Mouse (Mus musculus): ENCODE results near the gene Gm20532. TPM values are rescaled to one million over a fixed set of nuclear protein-coding genes. Genes with fewer than 3 reads are reported as not detected.

The Gm20532 gene
- polyA plus RNA-seq, 1 experiment from 2014 or later, result not detected

DNA sequence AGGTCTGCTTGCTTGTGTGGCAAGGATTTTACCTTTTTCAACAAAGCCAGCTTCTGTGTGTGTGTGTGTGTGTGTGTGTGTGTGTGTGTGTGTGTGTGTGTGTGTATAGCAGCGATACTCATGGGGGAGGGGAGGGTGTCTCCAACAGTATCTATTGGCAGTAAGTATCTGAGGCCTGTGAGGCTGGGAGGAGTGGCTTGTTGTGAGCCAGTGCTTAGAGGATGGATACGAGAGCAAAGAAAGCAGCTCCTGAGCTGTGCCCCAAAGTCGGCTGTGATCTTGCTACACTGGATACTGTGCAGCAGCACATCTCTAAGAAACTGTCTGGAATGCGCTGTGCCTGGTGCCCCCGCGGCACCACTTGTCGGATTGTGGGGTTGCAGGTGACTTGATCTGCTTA, 31.5 kb downstream of the Gm20532 start:
- Histone ChIP-seq H3K4me3 (ENCODE audit: control insufficient read depth in 1 of 2, insufficient read depth in 1 of 2, low read depth in 1 of 2, low read length in 2 of 2) (no peak overlapping the region), H3K9me3 (ENCODE audit: control insufficient read depth, low read length) (no peaks in the 10 kb centered on the region), H3K4me2 (ENCODE audit: low read length) (no peak overlapping the region), H3K36me3 (ENCODE audit: control insufficient read depth, insufficient read depth, low read length) (no peaks in the 10 kb centered on the region), H3K27me3 (ENCODE audit: control insufficient read depth, insufficient read depth, low read length) (no peaks in the 10 kb centered on the region), H3K9ac (ENCODE audit: low read length) (no peak overlapping the region), H3K4me1 (ENCODE audit: control insufficient read depth in 2 of 2, insufficient read depth in 2 of 2, low read length in 2 of 2) (peaks cover 0 to 2% of the 10 kb centered on the region in 2 experiments; a peak in 2 of 4 replicates), H3K27ac (replicated peaks in 1 of 2; ENCODE audit: control insufficient read depth in 1 of 2, insufficient read depth in 1 of 2, low read depth in 2 of 2, low read length in 2 of 2) (no peak overlapping the region)
- 48% methylated on average over 7 of the region's 7 CpGs for WGBS
- ATAC-seq (ENCODE audit: insufficient number of reproducible peaks, insufficient read depth, low FRiP score, low read depth), result no peak

DNA sequence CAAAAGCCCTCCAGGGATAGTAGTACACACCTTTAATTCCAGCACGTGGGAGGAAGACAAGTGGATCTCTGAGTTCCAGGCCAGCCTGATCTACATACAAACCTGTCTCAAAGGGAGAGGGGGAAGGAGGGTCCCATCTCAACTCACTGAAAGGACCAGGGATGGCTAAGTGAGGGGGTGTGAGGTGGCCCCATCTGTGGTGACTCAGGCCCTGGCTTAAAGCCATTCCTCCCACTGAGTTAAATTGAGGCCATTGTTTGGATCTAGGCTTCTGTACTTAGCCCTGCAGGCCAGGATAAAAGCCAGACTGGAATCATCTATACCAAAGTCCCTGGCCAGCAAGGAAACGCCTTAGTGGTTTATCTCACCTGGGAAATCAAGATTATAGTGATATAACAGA, 34.8 kb downstream of the Gm20532 start:
- Histone ChIP-seq H3K27me3 (ENCODE audit: control insufficient read depth, insufficient read depth, low read length) (no peaks in the 10 kb centered on the region), H3K4me2 (ENCODE audit: low read length) (no peak overlapping the region), H3K36me3 (ENCODE audit: control insufficient read depth, insufficient read depth, low read length) (no peaks in the 10 kb centered on the region), H3K9me3 (ENCODE audit: control insufficient read depth, low read length) (no peaks in the 10 kb centered on the region), H3K4me3 (ENCODE audit: control insufficient read depth in 1 of 2, insufficient read depth in 1 of 2, low read depth in 1 of 2, low read length in 2 of 2) (no peak overlapping the region), H3K9ac (ENCODE audit: low read length) (no peak overlapping the region), H3K4me1 (ENCODE audit: control insufficient read depth in 2 of 2, insufficient read depth in 2 of 2, low read length in 2 of 2) (peaks cover 0 to 2% of the 10 kb centered on the region in 2 experiments; a peak in 2 of 4 replicates), H3K27ac (replicated peaks in 1 of 2; ENCODE audit: control insufficient read depth in 1 of 2, insufficient read depth in 1 of 2, low read depth in 2 of 2, low read length in 2 of 2) (no peak overlapping the region)
- WGBS, result 33% methylated on average over 2 of the region's 2 CpGs
- ATAC-seq (ENCODE audit: insufficient number of reproducible peaks, insufficient read depth, low FRiP score, low read depth), result no peak

DNA sequence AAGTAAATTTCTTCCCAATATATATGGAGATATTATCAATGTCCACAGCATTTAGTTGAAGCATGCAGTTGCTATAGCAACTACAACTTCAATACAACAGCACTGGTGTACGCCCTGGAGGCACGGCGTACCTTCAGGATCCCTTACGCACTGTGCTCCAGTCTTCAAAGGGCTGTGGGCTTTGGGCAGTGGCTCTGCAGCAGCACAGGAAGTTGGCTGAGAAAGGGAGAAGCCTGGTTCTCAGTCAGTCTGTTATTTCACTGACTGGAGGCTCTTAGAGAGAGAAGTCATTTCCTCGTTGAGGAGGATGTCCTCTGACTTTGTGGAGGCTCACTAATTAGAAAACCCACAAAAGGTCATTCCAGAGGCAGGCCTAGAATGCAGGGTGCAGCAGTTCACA, 36.5 kb downstream of the Gm20532 start:
- WGBS, result 61% methylated on average over 5 of the region's 5 CpGs
- ATAC-seq (ENCODE audit: insufficient number of reproducible peaks, insufficient read depth, low FRiP score, low read depth), result no peak
- no peaks in the 10 kb centered on the region for H3K27me3 ChIP-seq (ENCODE audit: control insufficient read depth, insufficient read depth, low read length)
- H3K36me3 ChIP-seq (ENCODE audit: control insufficient read depth, insufficient read depth, low read length), result no peaks in the 10 kb centered on the region
- no peak overlapping the region for H3K27ac ChIP-seq (replicated peaks in 1 of 2; ENCODE audit: control insufficient read depth in 1 of 2, insufficient read depth in 1 of 2, low read depth in 2 of 2, low read length in 2 of 2)
- no peak overlapping the region for H3K4me3 ChIP-seq (ENCODE audit: control insufficient read depth in 1 of 2, insufficient read depth in 1 of 2, low read depth in 1 of 2, low read length in 2 of 2)
- peaks cover 1 to 4% of the 10 kb centered on the region in 2 experiments; a peak in 2 of 4 replicates for H3K4me1 ChIP-seq (ENCODE audit: control insufficient read depth in 2 of 2, insufficient read depth in 2 of 2, low read length in 2 of 2)
- no peaks in the 10 kb centered on the region for H3K9me3 ChIP-seq (ENCODE audit: control insufficient read depth, low read length)
- no peak overlapping the region for H3K4me2 ChIP-seq (ENCODE audit: low read length)
- H3K9ac ChIP-seq (ENCODE audit: low read length), result no peak overlapping the region

DNA sequence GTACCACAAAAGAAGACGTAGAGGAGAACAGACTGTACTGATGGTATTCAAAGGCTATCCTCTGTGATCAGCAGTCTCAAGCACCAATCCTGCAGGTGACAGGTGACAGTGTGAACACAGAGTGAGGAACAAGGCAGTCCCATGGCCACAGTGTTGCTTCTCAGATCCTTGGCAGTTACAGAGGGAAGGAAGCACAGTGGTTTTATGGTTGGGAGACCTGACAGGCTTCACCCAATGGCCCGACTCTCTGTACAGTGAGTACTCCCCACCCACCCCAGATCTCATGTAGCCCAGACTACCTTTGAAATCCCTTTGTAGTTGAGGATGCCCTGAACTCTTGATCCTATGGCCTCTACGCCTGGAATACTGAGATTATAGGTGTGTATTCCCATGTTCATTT, 39.0 kb downstream of the Gm20532 start:
- peaks cover 5 to 10% of the 10 kb centered on the region in 2 experiments; a peak in 1 of 4 replicates for H3K4me1 ChIP-seq (ENCODE audit: control insufficient read depth in 2 of 2, insufficient read depth in 2 of 2, low read length in 2 of 2)
- no peaks in the 10 kb centered on the region for H3K36me3 ChIP-seq (ENCODE audit: control insufficient read depth, insufficient read depth, low read length)
- H3K27ac ChIP-seq (replicated peaks in 1 of 2; ENCODE audit: control insufficient read depth in 1 of 2, insufficient read depth in 1 of 2, low read depth in 2 of 2, low read length in 2 of 2), result no peak overlapping the region
- no peak overlapping the region for H3K4me2 ChIP-seq (ENCODE audit: low read length)
- WGBS, result 68% methylated on average over 3 of the region's 3 CpGs
- no peak overlapping the region for H3K9ac ChIP-seq (ENCODE audit: low read length)
- H3K4me3 ChIP-seq (ENCODE audit: control insufficient read depth in 1 of 2, insufficient read depth in 1 of 2, low read depth in 1 of 2, low read length in 2 of 2), result no peak overlapping the region
- no peak for ATAC-seq (ENCODE audit: insufficient number of reproducible peaks, insufficient read depth, low FRiP score, low read depth)
- no peaks in the 10 kb centered on the region for H3K9me3 ChIP-seq (ENCODE audit: control insufficient read depth, low read length)
- no peaks in the 10 kb centered on the region for H3K27me3 ChIP-seq (ENCODE audit: control insufficient read depth, insufficient read depth, low read length)

DNA sequence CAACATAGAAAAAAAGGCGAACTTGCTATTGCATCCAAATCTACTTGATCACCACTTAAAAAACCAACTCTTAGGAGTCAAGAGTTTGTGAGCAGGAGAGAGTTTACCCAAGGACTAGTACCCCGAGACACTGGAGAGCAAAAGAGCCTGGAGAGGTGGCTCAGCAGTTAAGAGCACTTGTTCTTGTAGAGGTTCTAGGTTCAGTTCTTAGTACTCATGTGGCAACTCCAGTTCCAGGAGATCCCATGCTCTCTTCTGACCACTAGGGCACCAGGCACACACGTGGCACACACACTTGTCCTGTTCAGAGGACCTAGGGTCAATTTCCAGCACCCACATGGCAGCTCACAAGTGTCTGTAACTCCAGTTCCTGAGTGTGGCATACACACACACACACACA, 39.6 kb downstream of the Gm20532 start:
- Histone ChIP-seq H3K36me3 (ENCODE audit: control insufficient read depth, insufficient read depth, low read length) (no peaks in the 10 kb centered on the region), H3K4me2 (ENCODE audit: low read length) (no peak overlapping the region), H3K9ac (ENCODE audit: low read length) (no peak overlapping the region), H3K27ac (replicated peaks in 1 of 2; ENCODE audit: control insufficient read depth in 1 of 2, insufficient read depth in 1 of 2, low read depth in 2 of 2, low read length in 2 of 2) (no peak overlapping the region), H3K4me3 (ENCODE audit: control insufficient read depth in 1 of 2, insufficient read depth in 1 of 2, low read depth in 1 of 2, low read length in 2 of 2) (no peak overlapping the region), H3K27me3 (ENCODE audit: control insufficient read depth, insufficient read depth, low read length) (no peaks in the 10 kb centered on the region), H3K4me1 (ENCODE audit: control insufficient read depth in 2 of 2, insufficient read depth in 2 of 2, low read length in 2 of 2) (peaks cover 5 to 10% of the 10 kb centered on the region in 2 experiments; a peak in 1 of 4 replicates), H3K9me3 (ENCODE audit: control insufficient read depth, low read length) (no peaks in the 10 kb centered on the region)
- no peak for ATAC-seq (ENCODE audit: insufficient number of reproducible peaks, insufficient read depth, low FRiP score, low read depth)
- WGBS, result 66% methylated on average over 3 of the region's 3 CpGs

DNA sequence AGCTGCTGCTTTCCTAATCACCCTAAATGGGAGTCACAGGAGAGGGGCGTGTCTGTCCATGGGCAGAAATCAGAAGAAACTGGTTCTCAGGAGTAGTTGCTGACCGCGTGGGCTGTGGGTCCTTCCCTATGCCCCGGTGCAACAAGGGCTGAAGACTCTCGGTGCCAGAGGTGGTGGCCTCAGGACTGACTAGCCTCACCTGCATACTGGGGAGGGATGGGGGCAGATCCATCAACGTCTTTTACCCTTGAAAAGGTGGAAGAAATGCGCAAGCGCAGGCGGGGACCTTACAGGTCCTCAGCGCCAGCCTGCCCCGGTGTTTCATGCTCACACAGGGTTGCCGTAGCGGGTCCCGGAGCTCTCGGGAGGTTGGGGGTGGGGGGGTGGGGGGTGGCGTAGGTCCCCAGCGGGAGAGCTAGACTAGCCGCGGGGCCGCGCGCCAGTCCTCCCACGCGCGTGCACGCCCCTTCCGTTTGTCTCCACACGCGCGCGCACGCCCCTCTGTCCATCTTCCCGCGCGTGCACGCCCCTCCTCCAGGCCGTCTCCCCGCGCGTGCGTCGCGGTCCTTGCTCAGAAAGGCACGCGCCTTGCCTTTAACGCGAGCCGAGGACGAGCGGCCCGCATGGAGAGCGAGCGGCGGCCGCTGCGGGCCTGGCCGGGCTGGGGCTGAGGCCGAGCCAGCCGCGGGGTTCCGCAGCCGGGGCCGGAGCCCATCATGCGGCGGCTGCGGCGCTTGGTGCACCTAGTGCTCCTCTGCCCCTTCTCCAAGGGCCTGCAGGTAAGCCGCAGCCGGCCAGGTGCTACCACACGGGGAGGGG, 41.7 kb downstream of the Gm20532 start, which contains the start of gene Fam69b:
Gene Fam69b (plus strand): TSS at position 537 of the 819 bp plus-strand sequence.
- peak within 1 kb of the TSS; percentile 60 to 71 for H3K4me3 ChIP-seq (ENCODE audit: control insufficient read depth in 1 of 2, insufficient read depth in 1 of 2, low read depth in 1 of 2, low read length in 2 of 2)
- under 1% methylated on average over 50 of the region's 70 CpGs for WGBS
- no peak within 1 kb of the TSS for H3K27ac ChIP-seq (replicated peaks in 1 of 2; ENCODE audit: control insufficient read depth in 1 of 2, insufficient read depth in 1 of 2, low read depth in 2 of 2, low read length in 2 of 2)

DNA sequence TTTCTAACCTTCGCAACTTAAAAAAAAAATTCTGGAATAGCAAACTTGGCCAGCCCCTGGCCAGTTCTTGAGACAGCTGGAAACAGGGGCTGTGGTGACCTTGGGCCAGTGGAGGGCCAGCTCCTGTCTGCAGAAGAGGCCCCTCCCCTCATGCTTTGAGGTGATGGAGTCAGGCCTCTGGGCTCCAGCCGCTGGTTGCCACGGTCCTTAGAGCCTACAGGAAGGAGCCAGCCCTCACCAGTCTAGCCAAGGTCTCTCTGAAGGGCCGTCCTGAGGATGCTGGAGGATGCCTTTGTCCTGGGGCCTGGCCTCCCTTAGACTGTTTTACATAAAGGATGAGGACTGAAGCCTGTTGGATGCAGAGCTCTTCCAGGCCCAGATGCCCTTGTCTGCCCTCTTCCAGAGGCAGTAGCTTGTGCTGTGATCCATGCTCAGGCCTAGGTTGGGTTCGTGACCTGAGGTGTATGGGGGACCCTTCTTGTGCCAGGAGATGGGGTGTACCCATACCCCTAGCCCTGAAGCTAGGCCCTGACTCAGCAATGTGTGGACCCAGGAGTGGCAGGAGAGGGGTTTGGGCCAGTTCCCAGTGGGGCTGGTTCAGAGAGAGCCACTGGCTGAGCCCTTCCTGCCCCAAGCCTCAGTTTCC, 42.5 kb downstream of the Gm20532 start:
- H3K27ac ChIP-seq (replicated peaks in 1 of 2; ENCODE audit: control insufficient read depth in 1 of 2, insufficient read depth in 1 of 2, low read depth in 2 of 2, low read length in 2 of 2), result no peak overlapping the region

More for the DNA sequence above, 41.7 kb downstream of the Gm20532 start, which contains the start of gene Fam69b:
- ATAC-seq (ENCODE audit: insufficient number of reproducible peaks, insufficient read depth, low FRiP score, low read depth), result peak; percentile 53; the same call in 1 of the 2 replicates
- Histone ChIP-seq H3K36me3 (ENCODE audit: control insufficient read depth, insufficient read depth, low read length) (no peaks in the 10 kb centered on the region), H3K9me3 (ENCODE audit: control insufficient read depth, low read length) (no peaks in the 10 kb centered on the region), H3K27me3 (ENCODE audit: control insufficient read depth, insufficient read depth, low read length) (no peaks in the 10 kb centered on the region), H3K4me2 (ENCODE audit: low read length) (peak within 1 kb of the TSS; percentile 95), H3K9ac (ENCODE audit: low read length) (peak within 1 kb of the TSS; percentile 84), H3K4me1 (ENCODE audit: control insufficient read depth in 2 of 2, insufficient read depth in 2 of 2, low read length in 2 of 2) (peaks cover 5 to 10% of the 10 kb centered on the region in 2 experiments; a peak in 1 of 4 replicates)

More for the DNA sequence above, 42.5 kb downstream of the Gm20532 start:
- 36% methylated on average over 5 of the region's 5 CpGs for WGBS
- Histone ChIP-seq H3K4me2 (ENCODE audit: low read length) (peak overlapping the region; percentile 95), H3K36me3 (ENCODE audit: control insufficient read depth, insufficient read depth, low read length) (peaks cover 3% of the 10 kb centered on the region; the same call in 1 of the 2 replicates), H3K9ac (ENCODE audit: low read length) (peak overlapping the region; percentile 84), H3K27me3 (ENCODE audit: control insufficient read depth, insufficient read depth, low read length) (no peaks in the 10 kb centered on the region), H3K4me3 (ENCODE audit: control insufficient read depth in 1 of 2, insufficient read depth in 1 of 2, low read depth in 1 of 2, low read length in 2 of 2) (peak overlapping the region; percentile 60 to 71), H3K4me1 (ENCODE audit: control insufficient read depth in 2 of 2, insufficient read depth in 2 of 2, low read length in 2 of 2) (peaks cover 5 to 10% of the 10 kb centered on the region in 2 experiments; a peak in 1 of 4 replicates), H3K9me3 (ENCODE audit: control insufficient read depth, low read length) (no peaks in the 10 kb centered on the region)
- ATAC-seq (ENCODE audit: insufficient number of reproducible peaks, insufficient read depth, low FRiP score, low read depth), result peak; percentile 36; the same call in 1 of the 2 replicates

Measured in heart, embryonic 14.5 days (tissue).